ENCODE assay signal across 12 mouse cellular contexts in the genomic region with DNA sequence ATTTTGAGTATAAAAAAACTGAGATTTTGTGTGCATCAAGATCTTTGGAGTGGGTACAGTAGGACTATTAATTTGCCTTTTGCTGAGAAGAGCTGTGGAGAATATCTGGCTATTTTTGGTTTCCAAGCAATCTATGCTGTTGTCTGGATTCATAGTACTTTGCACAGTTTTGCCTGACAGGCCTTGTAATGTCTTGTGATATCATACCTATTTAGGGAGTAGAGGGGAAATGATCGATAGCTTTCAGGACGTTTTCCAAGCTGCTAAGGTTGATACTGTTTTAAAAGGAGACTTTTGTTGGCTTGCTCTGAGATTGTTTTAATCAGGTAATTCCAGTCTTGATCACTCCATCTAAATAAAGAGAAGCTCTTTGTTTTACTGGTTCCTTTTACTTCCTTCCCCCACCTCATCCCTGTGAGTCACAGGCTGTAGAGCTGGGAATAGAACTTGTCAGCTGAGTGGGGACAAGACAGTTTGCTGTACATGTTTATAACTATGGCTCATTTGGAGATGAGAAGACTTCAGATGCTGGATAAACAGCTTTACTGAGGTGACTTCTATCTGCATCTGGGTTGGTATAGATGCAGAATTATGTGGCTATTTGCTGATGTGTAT. TPM values are rescaled to one million over a fixed set of nuclear protein-coding genes. Genes with fewer than 3 reads are reported as not detected.
A peak's percentile ranks its signal among the peaks of the same experiment; 100 is the strongest.
DNase-seq lines count a peak whose midpoint lies in the region; ATAC-seq and TF ChIP-seq lines count a peak whose summit lies in the region.
"Had no signal": no experiment of that assay in that cellular context is flagged by ENCODE, and none has a peak within 500 bp of the region (broad histone marks: within the 10 kb centered on the region; RNA-seq: fewer than 3 reads in every experiment).

No protein-coding gene starts in this region.

- H3K36me3 ChIP-seq in hindbrain, postnatal 0 days (ENCODE audit: insufficient read depth, low read length), result no peaks in the 10 kb centered on the region
- no peaks in the 10 kb centered on the region for H3K36me3 ChIP-seq in hindbrain, embryonic 11.5 days (ENCODE audit: control insufficient read depth, insufficient read depth, low read length)
- no peaks in the 10 kb centered on the region for H3K36me3 ChIP-seq in intestine, embryonic 16.5 days (ENCODE audit: control insufficient read depth, insufficient read depth, low read length)
- H3K36me3 ChIP-seq: limb, embryonic 13.5 days; midbrain, embryonic 13.5 days had no signal

- WGBS in hindbrain, postnatal 0 days, result 81% methylated on average over 2 of the region's 2 CpGs
- WGBS in hindbrain, embryonic 11.5 days, result 85% methylated on average over 2 of the region's 2 CpGs
- 60% methylated on average over 2 of the region's 2 CpGs for WGBS in intestine, embryonic 16.5 days

- H3K4me3 ChIP-seq in hindbrain, postnatal 0 days (ENCODE audit: low read length), result no peak overlapping the region
- H3K4me3 ChIP-seq in hindbrain, embryonic 11.5 days (ENCODE audit: low read depth, low read length), result no peak overlapping the region
- peak overlapping the region; percentile 18; the same call in 1 of the 2 replicates for H3K4me3 ChIP-seq in intestine, embryonic 16.5 days (ENCODE audit: low read length)
- H3K4me3 ChIP-seq: hindbrain, embryonic 10.5 days; limb, embryonic 13.5 days; midbrain, embryonic 13.5 days had no signal

- H3K4me2 ChIP-seq in hindbrain, postnatal 0 days (ENCODE audit: low read depth, low read length), result no peak overlapping the region
- no peak overlapping the region for H3K4me2 ChIP-seq in hindbrain, embryonic 11.5 days (replicated peaks; ENCODE audit: low read depth, low read length)
- no peak overlapping the region for H3K4me2 ChIP-seq in intestine, embryonic 16.5 days (ENCODE audit: low read depth, low read length)
- H3K4me2 ChIP-seq: limb, embryonic 13.5 days; midbrain, embryonic 13.5 days had no signal

- DNase-seq in hindbrain, postnatal 0 days (ENCODE audit: low spot score), result no peak
- DNase-seq in hindbrain, embryonic 11.5 days (ENCODE audit: low spot score), result no peak
- DNase-seq in 416B (ENCODE audit: low read depth) (peak; percentile 43), NIH3T3 (ENCODE audit: low read depth) (peak; percentile 26)
- no peak for DNase-seq in urinary bladder, postnatal 10 days (ENCODE audit: low spot score)
- DNase-seq: thymus, postnatal 25 days had no signal

- no peak for ATAC-seq in hindbrain, postnatal 0 days
- no peak for ATAC-seq in hindbrain, embryonic 11.5 days (ENCODE audit: low FRiP score)
- no peak for ATAC-seq in intestine, embryonic 16.5 days
- ATAC-seq in megakaryocyte, adult 5-6 weeks (ENCODE audit: poor library complexity, severe bottlenecking), result no peak
- ATAC-seq: Patski had no signal

- H3K9ac ChIP-seq in hindbrain, postnatal 0 days (replicated peaks; ENCODE audit: low read length), result no peak overlapping the region
- no peak overlapping the region for H3K9ac ChIP-seq in hindbrain, embryonic 11.5 days (ENCODE audit: low read depth, low read length)
- no peak overlapping the region for H3K9ac ChIP-seq in intestine, embryonic 16.5 days (ENCODE audit: low read depth, low read length)
- H3K9ac ChIP-seq: limb, embryonic 13.5 days; midbrain, embryonic 13.5 days had no signal

- H3K27ac ChIP-seq in hindbrain, postnatal 0 days, result 0 out of 2 replicates have a peak overlapping the region, but pooled peaks have one; percentile 15
- H3K27ac ChIP-seq in hindbrain, embryonic 11.5 days (ENCODE audit: low read depth, low read length), result no peak overlapping the region
- 0 out of 2 replicates have a peak overlapping the region, but pooled peaks have one; percentile 7 for H3K27ac ChIP-seq in intestine, embryonic 16.5 days (ENCODE audit: low read length)
- H3K27ac ChIP-seq: hindbrain, embryonic 10.5 days; limb, embryonic 13.5 days had no signal

- H3K27me3 ChIP-seq in hindbrain, postnatal 0 days (ENCODE audit: insufficient read depth, low read length), result no peaks in the 10 kb centered on the region
- H3K27me3 ChIP-seq in hindbrain, embryonic 11.5 days (ENCODE audit: control insufficient read depth, insufficient read depth, low read length), result no peaks in the 10 kb centered on the region
- no peaks in the 10 kb centered on the region for H3K27me3 ChIP-seq in intestine, embryonic 16.5 days (replicated peaks; ENCODE audit: control insufficient read depth, insufficient read depth, low read length)
- H3K27me3 ChIP-seq: limb, embryonic 13.5 days; midbrain, embryonic 13.5 days; Patski had no signal

- H3K9me3 ChIP-seq in hindbrain, postnatal 0 days (ENCODE audit: low read length), result no peaks in the 10 kb centered on the region
- no peaks in the 10 kb centered on the region for H3K9me3 ChIP-seq in hindbrain, embryonic 11.5 days (ENCODE audit: control insufficient read depth, low read length)
- H3K9me3 ChIP-seq in intestine, embryonic 16.5 days (ENCODE audit: control insufficient read depth, low read length), result no peaks in the 10 kb centered on the region
- H3K9me3 ChIP-seq: hindbrain, embryonic 10.5 days; limb, embryonic 13.5 days; midbrain, embryonic 13.5 days had no signal

- TF ChIP-seq CTCF in hindbrain, postnatal 0 days (IDR thresholded peaks at IDR 0.05; ENCODE audit: low read depth), result no peak

- peaks cover 13% of the 10 kb centered on the region; the same call in 1 of the 2 replicates for H3K4me1 ChIP-seq in hindbrain, postnatal 0 days (ENCODE audit: insufficient read depth, low read length)
- no peaks in the 10 kb centered on the region for H3K4me1 ChIP-seq in hindbrain, embryonic 11.5 days (replicated peaks; ENCODE audit: control insufficient read depth, insufficient read depth, low read length)
- H3K4me1 ChIP-seq in intestine, embryonic 16.5 days (ENCODE audit: control insufficient read depth, insufficient read depth, low read length), result 0 out of 2 replicates have a peak, but pooled peaks cover 7% of the 10 kb centered on the region
- H3K4me1 ChIP-seq: hindbrain, embryonic 10.5 days had no signal

RNA-seq across cellular contexts. Expression of a gene that starts 25.4 kb away (rescaled TPM):
- total RNA-seq in hindbrain, postnatal 0 days (2014; rRNA removed), result 67.0 and 68.6 TPM in 2 replicates
- polyA plus RNA-seq in hindbrain, postnatal 0 days (2015; fragmentation: Nextera tagmentation; extraction: Ambion mirVana), result 59.6 and 63.1 TPM in 2 replicates
- polyA plus RNA-seq in hindbrain, embryonic 11.5 days (2014; fragmentation: Nextera tagmentation; extraction: Ambion mirVana), result 78.8 and 90.2 TPM in 2 replicates
- polyA plus RNA-seq in intestine, embryonic 16.5 days (2015; fragmentation: Nextera tagmentation; extraction: Ambion mirVana), result 71.8 and 73.1 TPM in 2 replicates
- total RNA-seq in megakaryocyte, adult 5-6 weeks (2015), result 33.7 and 34.7 TPM in 2 replicates
- 31.3 and 34.1 TPM in 2 replicates for total RNA-seq in megakaryocyte, adult 5-6 weeks (2017)

Comparison
In these comparisons a context has a peak if more than half of its experiments do, and no peak if none do; other contexts are left out.
1. DNase-seq: peak in 416B (single experiment) and NIH3T3 (single experiment); none in hindbrain, postnatal 0 days (single experiment), hindbrain, embryonic 11.5 days (single experiment) and urinary bladder, postnatal 10 days (single experiment).